Mouse (Mus musculus): Measurements from ENCODE around the gene Coil.

GRCm38 (mm10) chr11:89038496-89038895 lies 68.4 kb downstream of the Coil start:
- TF ChIP-seq CHD2 (IDR thresholded peaks at IDR 0.05; ENCODE audit: low read length) (no peak), CTCF (conservative IDR thresholded peaks at IDR 0.05 in 1 of 2, IDR thresholded peaks at IDR 0.05 in 1 of 2; ENCODE audit: low read depth in 2 of 2, low read length in 2 of 2) (no peak), ZNF384 (IDR thresholded peaks at IDR 0.05; ENCODE audit: low read depth, low read length) (no peak), MXI1 (IDR thresholded peaks at IDR 0.05; ENCODE audit: low read depth, low read length) (no peak)
